Mouse (Mus musculus): ENCODE data around the gene Tpcn2.

Gene Tpcn2

DNA sequence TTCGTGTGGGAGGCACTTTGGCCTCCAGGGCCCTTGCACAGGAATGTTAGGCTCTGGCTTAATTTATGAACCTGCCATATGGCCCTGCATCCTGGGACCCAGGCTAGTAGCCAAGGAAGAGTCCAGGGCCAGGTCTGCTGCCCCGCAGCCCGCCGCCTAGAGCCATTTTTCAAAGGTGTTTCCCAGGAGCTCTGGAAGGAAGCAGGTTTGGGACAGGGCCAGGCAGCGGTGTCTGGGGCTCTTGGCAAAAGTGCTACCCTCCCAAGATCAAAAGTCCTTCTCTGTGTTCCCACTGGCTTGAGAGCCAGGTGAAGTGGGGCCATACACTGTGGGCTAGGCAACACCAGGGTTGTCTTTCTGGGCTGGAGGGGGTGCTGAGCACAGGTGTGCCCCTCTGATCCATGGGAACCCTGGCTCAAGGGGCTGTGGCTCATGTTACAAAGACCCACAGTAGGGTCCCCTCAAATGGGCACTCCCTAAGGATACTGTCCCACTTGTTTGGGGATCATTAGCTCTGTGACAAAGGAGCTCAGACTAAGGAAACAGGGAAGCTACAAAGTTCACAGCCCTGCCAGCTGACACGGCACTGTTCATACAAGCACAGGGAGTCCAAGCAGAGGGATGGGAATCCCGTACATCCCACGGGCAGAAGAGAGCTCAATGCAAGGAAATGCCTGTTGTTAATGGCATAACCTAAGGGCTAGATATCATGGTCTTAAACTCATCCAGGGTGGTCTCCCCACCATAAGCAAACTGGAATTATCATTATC, 43.9 kb downstream of the Tpcn2 start:
- no peak for DNase-seq

DNA sequence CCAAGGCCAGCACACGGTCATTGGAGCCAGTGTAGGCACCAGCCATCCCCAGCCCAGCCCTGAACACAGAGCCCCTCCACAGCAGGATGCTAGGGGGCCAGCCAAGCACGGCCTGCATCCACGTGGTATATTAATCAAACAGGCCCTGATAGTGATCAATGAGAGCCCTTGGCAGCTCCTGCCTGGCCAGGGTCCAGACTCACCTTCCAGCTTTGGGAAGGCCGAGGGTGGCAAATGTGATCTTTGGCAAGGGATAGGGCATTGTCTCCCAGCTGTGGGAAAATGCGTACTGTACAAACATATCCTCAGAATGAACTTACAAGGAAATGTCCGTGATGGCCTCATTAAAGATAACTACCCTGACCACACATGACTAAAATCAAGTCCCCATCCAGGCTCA, 44.7 kb downstream of the Tpcn2 start:
- no peak for DNase-seq

DNA sequence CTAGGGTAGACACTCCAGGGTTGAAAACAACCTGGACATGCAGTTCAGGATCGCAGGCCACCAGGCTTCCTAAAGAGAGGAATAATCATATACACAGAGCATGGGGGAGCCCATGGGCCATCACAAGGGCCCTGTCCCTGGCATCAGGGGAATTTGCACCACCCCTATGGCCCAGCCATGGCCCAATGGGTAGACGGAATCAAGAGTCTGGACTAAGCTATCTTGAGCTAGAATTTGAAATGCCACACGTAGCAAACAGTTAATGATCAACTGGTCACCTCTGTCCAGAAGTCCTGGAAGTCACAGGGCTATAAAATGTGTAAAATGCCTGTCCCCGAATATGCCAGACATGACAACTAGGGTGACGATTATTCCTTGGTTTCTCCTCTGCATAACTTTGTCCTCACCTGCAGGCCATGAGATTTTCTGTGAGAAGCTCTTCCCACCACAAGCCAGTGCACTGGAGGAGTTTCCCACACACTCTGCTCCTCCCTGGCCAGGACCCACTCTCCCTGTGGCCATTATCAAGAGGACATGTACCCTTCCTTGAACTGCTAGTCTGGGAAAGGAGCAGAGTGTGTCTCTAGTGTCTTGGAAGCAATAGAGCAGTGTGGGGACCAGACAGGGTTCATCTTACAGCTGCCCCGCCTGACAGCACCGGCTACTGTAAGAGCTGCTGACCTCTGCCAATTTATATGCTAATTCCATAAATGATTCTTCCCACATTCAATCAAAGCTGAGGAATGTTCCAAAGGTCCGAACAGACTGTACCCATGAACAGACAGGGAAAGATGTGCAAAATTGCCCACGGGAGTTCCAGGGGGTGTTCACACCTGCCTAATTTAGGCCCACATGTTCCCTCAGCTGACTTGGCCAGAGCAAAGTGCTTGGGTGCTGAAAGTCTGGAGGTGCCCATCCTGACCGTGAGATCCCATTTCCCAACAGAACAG, 48.7 kb downstream of the Tpcn2 start:
- DNase-seq = no peak

DNA sequence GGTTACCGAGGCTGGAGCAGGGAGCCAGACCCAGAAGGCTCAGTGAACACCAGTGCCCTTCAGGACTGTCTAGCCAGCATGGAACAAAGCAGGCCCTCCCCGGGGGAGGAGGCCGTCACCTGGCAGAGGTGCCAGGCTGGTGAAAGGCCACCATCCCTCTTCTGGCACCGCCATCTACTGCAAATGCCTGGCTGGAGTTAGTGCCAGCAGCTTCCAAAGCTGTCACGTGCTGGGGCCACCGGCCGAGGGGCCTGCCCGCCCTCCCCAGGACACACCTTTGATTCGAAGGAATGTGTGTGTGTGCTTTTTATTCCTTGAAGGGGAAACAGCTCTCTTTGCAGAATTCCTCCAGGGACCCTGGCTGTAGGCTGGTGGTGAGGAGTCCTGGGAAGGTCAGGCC, 52.2 kb downstream of the Tpcn2 start:
- DNase-seq = no peak

DNA sequence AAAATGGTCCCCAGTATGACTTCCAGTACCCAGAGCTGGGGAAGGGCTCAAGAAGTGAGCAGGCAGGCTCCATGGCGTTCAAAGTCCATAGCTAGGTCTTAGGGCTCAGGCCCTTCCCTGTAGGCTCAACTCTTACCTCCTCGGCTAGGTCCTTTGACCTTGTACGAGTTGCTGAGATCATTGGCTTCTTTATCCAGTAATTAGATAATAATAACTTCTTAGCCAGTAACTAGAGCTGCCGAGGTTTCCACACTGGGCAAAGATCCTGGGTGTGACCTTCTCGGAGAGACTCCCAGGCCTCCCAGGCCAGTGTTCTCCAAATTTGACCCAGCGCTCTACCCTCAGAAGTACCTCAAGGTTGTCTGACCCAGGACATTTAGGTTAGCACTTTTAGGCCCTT, 57.2 kb downstream of the Tpcn2 start:
- no peak for DNase-seq

DNA sequence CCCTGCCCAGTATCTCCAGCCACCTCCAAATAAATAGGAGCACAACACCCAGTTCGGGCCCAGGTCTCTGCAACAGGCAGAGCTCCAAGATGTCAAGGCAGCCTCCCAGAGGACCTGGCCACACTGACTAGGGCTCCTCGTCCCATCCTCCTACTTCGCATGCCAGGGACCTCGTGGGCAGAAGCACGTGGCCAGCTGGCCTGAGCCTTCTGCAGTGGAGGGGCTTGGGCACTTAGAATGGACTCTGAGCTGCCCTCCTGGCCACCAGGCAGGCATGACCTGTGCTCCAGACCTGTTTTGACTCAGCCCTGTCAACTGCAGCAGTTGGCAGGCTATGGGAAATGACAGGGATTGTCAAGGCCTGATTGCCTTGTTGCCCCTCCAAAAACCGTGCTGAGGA, 58.2 kb downstream of the Tpcn2 start:
- DNase-seq = no peak

DNA sequence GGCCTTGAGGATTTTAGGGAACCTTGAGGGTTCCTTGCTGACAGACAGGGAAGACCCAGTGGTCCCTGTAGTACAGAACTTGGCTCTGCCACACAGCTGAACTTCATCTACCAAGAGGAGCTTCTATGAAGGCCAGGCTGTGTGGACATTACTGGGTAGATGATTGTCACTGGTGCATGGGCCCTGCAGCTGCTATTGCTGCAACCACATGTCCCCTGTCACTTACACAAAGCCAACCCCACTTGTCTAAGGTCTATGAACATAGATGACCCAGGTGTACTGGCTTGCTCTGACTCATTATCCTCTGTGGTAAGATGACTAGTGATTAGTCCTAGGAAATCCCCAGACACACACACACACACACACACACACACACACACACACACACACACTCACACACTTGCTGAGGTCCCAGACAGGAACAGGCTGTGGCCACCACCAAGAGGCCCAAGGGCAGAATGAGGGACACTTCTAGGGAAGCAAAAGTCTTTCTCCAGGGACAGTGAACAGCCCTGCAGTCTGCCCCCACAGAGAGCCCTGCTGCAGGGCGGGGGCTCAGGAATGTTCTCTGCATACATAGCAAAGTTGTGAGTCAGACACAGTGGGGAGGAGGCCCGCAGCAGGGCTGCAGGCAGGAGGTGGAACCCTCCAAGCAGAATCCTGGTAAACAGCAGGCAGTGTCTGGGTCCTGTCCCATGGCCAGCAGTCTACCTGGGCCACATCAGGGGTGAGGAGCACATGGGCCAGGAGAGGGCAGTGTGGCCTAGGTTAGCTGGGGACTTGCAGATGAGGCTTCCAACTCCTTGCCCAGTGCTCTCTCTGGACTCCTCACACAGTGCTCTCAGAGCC, 61.7 kb downstream of the Tpcn2 start:
- DNase-seq = no peak

DNA sequence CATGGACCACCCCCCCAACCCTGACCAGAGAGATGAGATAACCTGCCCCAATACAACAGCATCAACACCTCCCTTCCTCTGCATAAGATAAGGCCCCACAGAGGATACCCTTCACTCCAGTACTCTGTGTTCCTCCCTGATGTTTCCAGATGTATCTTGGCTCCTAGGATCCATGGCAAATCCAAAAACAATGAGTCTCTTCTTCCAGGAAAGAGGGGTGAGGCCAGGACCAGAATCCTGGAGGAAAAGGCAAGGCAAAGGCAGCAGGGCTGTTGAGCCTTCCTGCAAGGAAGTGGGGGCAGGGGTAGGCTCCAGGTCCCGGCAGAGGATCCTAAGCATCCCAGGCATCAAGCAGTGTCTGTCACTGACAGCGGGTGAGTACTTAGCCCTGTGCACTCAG, 62.5 kb downstream of the Tpcn2 start:
- DNase-seq = no peak

DNA sequence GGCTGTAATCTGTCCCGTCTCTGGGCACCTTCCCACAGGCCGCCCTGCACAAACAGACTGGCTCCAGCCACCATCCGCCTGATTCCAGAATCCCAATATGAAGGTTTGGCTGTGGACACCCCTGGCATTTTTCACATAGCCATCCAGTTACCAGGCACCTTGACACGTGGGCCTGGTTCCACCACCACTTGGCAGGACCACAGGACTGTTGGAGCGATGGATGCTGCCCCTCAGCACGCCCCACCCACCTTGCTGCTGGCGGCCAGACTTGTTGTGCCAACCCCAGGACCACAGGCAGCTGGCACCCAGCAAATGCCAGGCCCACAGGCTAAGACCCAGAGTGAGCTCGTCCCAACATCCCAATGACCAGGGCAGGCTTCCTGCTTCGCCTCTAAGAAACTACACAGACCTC, 64.4 kb downstream of the Tpcn2 start:
- no peak for DNase-seq

DNA sequence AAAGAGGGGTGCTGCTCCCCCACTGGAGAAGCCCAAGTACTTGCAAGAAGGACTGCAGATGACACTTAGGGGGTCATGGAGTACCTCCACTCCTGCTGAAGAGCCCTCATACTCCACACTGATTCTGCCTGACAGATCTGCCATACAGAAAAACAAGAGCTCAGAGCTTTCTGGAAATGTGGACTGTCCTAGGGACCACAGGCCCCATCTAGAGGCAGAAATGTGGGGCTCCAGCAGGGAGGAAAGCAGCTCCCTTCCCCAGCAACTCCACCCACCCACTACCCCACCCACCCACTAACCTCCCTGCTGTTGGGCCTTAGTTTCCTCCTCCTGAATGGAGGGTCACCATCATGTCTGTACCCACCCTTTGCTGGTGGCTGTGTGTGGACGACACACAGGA, 67.2 kb downstream of the Tpcn2 start:
- no peak for DNase-seq

DNA sequence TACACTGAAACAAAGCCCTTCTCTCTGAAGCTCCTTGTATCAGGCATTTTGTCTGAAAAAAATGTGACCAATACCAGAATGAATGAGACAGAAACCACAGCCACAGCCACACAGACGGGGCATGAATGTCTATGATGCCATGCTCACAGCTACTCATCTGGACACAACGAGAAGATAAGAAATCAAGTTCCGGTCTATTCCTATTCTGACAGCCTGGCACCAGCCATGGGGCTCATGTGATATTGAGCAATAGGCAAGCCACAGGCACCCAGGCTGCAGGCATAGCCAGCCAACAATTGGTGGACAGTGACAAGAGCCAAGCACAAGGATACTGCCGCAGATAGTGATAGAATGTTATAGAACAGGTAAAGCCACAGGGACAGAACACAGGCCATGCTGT, 68.3 kb downstream of the Tpcn2 start:
- peak; percentile 41 for DNase-seq

DNA sequence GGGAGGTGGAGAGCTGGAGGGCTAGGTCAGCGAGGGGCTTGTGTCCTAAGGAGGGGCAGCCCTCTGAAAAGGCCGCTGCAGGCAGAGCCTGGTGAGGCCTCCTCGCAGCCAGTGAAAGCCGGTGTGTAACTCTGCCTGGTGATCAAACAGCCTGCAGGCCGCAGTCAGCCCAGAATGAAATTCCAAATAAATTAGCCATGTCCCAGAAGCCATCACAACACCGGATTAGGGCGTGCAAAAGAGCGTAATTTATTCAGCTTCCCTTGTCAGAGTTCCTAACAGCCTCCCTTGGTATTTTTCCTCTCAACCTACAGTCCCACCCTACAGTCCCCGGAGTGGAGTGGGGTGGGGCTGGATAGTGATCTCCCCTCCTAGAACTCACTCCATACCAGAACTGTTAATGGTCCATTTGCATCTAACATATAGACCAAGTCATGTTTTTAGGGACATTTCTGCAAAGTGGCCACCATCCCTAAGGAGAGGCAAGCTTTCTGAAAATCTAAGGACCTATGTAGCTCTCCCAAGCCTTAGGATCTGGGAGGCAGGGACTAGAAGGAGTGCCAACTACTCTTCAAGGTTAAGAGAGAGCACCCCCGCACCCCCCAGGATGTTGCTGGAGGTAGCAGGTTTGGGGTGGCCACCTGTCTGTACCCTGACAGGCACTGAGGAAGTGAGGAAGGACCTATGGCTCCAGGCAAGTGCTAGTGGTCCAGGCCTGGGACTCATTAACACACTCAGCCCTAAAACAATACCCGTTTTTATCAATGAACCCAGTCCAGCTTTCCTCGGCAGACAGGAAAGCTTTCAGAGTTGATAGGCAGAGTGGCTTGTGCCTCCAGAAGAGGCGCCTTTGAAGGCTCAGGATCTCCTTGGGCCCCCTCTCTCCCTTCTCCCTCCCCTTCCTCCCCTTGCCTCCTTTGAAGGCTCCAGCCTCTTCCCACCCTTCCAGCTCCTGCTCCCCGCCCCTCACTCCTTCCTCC, 71.8 kb downstream of the Tpcn2 start:
- no peak for DNase-seq

DNA sequence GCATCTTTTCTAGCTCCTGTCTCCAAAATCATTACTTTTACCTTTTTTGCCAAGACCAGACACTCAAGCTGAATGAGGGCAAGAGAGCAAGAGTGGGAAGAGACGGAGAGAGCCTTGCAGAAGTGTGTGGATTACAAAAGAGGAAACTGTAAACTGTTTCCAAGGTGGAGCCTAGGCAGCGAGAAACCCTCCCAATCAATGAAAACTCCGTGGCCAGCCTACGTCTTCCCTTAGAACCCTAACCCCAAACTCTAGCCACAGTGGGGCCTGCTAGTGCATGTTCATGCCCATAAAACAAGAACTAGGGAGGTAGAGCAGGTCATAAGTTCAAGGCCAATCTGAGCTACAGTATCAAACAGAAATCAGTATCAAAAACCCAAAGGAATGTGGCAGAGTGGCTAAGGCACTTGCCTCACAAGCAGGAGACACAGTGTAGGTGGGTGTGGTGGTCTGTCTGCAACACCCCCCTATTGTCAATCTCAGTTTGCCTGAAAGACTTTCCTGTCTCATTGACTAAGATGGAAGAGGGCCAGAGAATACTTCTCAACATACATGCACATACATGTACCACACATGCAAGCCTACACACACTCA, 73.2 kb downstream of the Tpcn2 start:
- DNase-seq = no peak

DNA sequence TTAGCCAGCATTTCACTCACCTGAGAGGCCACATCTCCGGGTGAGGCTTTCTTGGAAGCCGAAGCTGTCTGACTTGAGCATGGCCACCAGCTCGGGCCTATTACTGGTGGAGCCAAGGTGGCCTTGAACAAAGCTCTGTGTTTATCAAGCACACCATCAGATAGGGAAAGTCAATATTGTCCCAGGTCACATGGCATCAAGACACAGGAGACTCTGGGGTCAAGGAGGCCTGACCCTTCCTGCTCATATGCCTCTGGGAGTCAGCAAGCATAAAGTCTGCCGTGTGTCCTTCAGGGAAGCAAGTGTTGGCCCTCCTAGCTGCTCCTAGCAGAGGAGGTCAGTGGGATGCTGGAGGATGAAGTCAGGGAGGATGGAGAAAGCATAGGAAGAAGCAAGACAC, 75.8 kb downstream of the Tpcn2 start, which contains the start of gene 1810010D01Rik:
Gene 1810010D01Rik (minus strand): TSS at position 114 of the 400 bp plus-strand sequence.
- DNase-seq = no peak

DNA sequence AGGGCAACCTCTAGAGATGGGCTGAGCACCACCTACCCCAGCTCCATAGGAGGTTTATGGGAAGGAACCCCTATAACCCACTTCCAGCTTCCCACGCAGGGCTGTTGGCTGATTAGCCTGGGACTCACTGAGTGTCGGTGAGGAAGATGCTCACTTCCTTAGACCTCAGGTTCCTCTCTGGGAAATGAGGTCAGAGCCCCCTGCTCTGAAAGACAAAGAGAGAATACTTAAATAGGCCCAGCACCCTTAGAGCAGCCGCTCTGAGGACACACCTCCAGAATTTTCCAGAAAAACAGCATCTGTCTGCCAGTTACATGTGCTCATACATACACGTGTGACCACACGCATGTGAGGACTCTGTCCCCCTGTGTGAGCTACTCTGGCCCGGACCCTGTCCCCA, 77.0 kb downstream of the Tpcn2 start:
- DNase-seq = no peak

DNA sequence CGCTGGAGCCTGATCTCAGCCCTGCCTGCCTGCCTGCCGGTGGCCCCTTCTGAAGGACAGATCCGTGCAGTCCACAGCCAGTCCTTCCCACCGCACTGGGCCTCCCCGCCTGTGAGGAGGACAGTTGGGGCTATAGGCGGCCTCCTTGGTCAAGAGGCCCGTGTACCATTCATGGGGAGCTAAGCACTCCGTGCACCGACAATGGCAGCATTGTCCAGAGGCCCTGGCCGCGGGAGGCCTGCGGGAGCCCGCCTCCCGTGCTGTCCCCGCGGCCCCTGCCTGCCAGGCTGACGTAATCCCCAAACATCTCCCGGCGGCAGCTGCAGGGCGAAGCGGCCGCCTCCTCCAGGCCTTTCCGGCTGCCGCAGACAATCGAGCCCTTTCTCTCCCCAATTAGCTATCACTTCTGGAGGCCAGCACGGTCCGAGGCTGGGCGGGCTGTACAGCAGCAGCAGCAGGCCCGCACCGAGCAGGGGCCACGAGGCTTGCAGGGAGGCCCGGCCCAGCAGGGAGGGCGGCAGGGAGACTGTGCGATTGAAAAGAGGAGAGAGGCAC, 77.7 kb downstream of the Tpcn2 start:
- DNase-seq = peak; percentile 92

DNA sequence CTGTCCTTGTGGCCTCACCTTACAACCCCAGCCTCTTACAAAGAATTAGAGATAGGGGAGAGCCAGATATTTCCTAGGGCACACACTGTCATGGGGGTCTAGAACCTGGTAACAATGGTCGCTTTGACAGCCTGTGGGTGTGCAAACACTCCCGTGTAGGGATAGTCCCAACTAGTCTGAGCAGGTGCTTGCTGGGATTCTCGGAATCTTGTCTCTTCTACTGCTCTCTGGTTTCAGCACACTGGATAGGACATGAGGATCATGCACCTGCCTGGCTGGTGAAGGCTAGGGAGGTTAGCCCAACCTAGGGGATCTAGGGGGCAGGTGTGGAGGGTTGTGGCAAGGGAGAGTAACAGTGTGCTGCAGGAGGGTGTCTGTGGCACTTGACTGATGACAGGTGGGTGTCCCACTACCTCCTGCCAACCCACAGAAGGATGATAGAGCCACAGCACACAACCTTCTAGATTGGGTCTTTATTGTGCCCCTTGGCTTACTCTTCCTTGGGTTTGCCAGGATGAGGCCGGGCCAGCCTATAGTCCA, 78.4 kb downstream of the Tpcn2 start:
- no peak for DNase-seq

DNA sequence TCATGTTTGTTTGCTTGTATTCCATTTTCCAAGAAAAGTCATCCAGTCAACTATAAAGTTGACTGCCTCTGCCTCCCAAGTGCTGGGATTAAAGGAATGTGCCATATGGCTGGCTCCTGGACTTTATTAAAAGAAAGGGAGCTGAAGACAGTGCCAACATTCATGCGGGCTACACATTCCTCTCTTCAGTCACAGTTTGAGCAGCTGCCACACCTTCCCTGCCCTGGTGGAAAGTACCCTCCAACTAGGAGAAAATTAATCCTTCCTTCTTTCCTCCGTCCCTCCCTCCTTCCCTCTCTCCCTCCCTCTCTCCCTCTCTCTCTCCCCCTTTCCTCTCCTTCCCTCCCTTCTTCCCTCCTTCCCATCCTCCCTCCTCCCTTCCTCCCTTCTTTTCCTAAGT, 84.1 kb downstream of the Tpcn2 start:
- DNase-seq = no peak

DNA sequence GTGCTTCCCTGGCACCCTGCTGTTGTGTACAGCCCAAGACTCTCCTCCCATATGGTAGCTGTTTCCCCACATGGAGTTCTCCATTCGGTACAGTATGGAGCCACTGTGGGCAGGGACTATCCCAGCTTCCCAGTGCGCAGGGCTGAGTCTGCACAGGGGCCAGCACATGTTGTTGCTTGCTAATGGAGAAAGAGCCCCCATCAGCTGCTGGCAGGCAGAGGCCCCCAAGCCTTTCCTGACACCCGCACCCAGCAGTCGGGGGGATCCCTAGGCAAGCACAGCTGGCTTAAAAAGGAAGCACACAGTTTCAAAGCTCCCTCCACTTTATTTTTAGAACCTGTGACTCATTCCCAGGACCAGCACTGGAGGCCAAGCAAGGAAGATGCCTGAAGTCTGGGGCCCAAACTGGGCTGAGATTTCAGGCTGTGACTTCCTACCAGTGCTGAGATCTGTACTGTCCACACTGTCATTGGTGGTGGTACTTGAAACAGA, 85.5 kb downstream of the Tpcn2 start:
- DNase-seq = peak; percentile 76

DNA sequence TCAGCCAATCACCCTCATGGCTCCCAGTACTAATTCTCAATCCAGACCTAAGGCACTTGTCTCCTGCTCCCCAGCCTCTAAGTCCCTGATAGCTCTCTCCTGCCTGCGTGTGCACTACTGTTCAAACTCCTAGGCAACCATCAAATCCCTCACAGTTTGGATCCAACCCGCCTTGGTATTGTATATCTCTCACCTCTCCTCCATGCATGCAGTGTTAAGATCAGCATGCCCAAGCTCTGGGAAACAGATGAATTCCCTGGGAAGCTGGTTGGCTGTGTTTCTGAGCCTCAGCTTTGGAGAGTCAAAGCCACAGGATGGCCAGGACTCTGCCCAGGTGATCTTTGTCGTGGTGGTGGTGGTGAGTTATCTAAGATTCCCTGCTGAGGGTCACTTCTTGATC, 86.1 kb downstream of the Tpcn2 start:
- DNase-seq = no peak

DNA sequence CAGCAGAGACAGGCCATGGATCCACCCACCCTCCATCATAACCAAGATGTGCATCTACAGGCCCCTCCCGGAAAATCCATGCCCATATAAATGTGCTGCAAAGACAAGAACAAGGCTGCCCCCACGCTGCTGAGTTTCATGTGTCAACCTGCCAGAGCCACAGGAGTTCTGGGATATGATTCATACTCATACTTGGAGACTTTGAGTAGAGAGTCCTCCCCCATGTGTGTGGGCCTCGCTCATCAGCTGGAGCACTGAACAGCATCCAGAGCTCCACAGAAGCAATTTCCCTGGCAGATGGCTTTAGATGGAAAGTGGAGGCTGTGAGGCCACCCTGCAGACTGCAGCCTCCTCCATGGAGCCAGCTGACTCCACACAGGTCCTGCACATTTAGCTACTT, 86.8 kb downstream of the Tpcn2 start:
- peak; percentile 95 for DNase-seq
